Mouse (Mus musculus) liver, embryonic 14.5 days (tissue): Measurements from ENCODE around the gene Tnf. TPM values are rescaled to one million over a fixed set of nuclear protein-coding genes. Genes with fewer than 3 reads are reported as not detected.

ENCODE experiments used
- ATAC-seq: fragments of 200-750 bp; cut with Nextera tagmentation; 2 replicates; pipeline ENCODE4 v1.8.0; 2017; ENCODE audit warnings: moderate number of reproducible peaks, mild to moderate bottlenecking, moderate library complexity; ENCODE audit not compliant: insufficient read depth
- DNase-seq, 3 experiments: peaks; one replicate each; pipeline ENCODE4 v3.0.0-alpha.2; 2012 to 2013; ENCODE audit warnings: low read depth in 3 of 3, low spot score in 3 of 3
- H3K27ac ChIP-seq: fragments of 300-500 bp; sonication (generic); 2 replicates; pipeline ENCODE4 v1.5.1; 2014; ENCODE audit warnings: moderate library complexity, mild to moderate bottlenecking, control low read depth, inconsistent platforms
- H3K27me3 ChIP-seq: fragments of 300-500 bp; sonication (generic); 2 replicates; pipeline ENCODE4 v1.6.1; 2014; ENCODE audit warnings: mild to moderate bottlenecking, low read length, moderate library complexity; ENCODE audit not compliant: control insufficient read depth, insufficient read depth
- H3K36me3 ChIP-seq: fragments of 300-500 bp; sonication (generic); replicated peaks from 2 replicates; pipeline ENCODE4 v1.6.1; 2014; ENCODE audit warnings: low read depth; ENCODE audit not compliant: control insufficient read depth, insufficient read depth
- H3K4me1 ChIP-seq, 2 experiments: fragments of 200-500 bp in 1 of 2; fragments of 300-500 bp in 1 of 2; sonication (generic) in 1 of 2; replicated peaks; 2 replicates each; pipeline ENCODE4 v1.6.1; 2012 to 2014; ENCODE audit warnings: antibody characterized with exemption in 1 of 2, inconsistent platforms in 1 of 2, low read length in 1 of 2; ENCODE audit not compliant: control insufficient read depth in 2 of 2, insufficient read depth in 2 of 2
- H3K4me2 ChIP-seq: fragments of 300-500 bp; sonication (generic); 2 replicates; pipeline ENCODE4 v1.6.1; 2014; ENCODE audit warnings: low read depth, mild to moderate bottlenecking, control low read depth, moderate library complexity
- H3K4me3 ChIP-seq, 2 experiments: fragments of 200-500 bp in 1 of 2; fragments of 300-500 bp in 1 of 2; sonication (generic) in 1 of 2; 2 replicates each; pipeline ENCODE4 v1.5.1; 2012 to 2014; ENCODE audit warnings: low read depth in 2 of 2, low read length in 2 of 2, mild to moderate bottlenecking in 2 of 2, control low read depth in 1 of 2, inconsistent platforms in 1 of 2, moderate library complexity in 1 of 2; ENCODE audit not compliant: insufficient read depth in 1 of 2
- H3K9ac ChIP-seq: fragments of 300-500 bp; sonication (generic); replicated peaks from 2 replicates; pipeline ENCODE4 v1.6.1; 2014; ENCODE audit warnings: mild to moderate bottlenecking, control low read depth, moderate library complexity
- H3K9me3 ChIP-seq: fragments of 300-500 bp; sonication (generic); 2 replicates; pipeline ENCODE4 v1.6.1; 2016; ENCODE audit warnings: low read length, mixed read lengths; ENCODE audit not compliant: control insufficient read depth
- CTCF ChIP-seq: IDR thresholded peaks from 2 replicates; pipeline ENCODE4 v1.5.1; 2016; ENCODE audit warnings: antibody characterized with exemption, low read depth, control low read depth
- EP300 ChIP-seq: IDR thresholded peaks from 2 replicates; pipeline ENCODE4 v1.6.1; 2016; ENCODE audit warnings: antibody characterized with exemption, low read depth
- WGBS: fragments of 180-500 bp; shearing (Covaris S2); extraction: QIAGEN DNeasy Blood & Tissue Kit; methylation state at CpG from one replicate; pipeline ENCODE4 v1.1.7; 2014; ENCODE audit not compliant: insufficient replicate concordance; 5-methylcytosine and 5-hydroxymethylcytosine counted together
- polyA plus RNA-seq, 2 experiments: library from polyadenylated mRNA; depleted of rRNA in 1 of 2; stranded (reverse) in 1 of 2; unstranded in 1 of 2; fragments of >200 nt; fragmentation: Nextera tagmentation in 1 of 2; extraction: Ambion mirVana in 1 of 2; gene quantifications; 2 replicates each; pipeline versions ENCODE4 v1.2.1 to v1.2.3; 2012 to 2014

The Tnf gene
- polyA plus RNA-seq, 2 experiments: 0.43 to 0.73 TPM

DNA sequence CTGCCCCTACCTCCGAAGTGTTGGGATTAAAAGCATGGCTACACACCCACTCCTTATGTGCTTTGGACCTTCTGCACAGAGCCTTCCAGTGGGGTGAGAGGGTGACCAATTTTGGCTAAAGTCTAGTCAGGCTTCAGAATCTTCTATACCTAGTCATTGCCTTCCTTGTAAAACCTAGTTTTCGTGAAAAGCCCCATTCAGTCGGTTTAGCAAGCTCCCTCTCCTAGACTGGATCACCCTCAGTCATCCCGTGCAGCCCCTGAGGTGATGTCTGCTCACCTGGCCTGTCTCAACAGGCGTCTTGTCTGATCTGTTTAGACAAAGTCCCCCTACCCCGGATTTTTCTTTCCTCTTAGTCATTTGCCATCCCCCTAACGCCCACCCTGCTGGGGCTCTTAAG is 3.8 kb downstream of the Tnf start:
- DNase-seq (no peak), ATAC-seq (no peak)
- Histone ChIP-seq H3K27me3 (peaks cover 35% of the 10 kb centered on the region), H3K4me3 (no peak overlapping the region), H3K4me2 (no peak overlapping the region), H3K9ac (no peak overlapping the region), H3K27ac (no peak overlapping the region), H3K36me3 (no peaks in the 10 kb centered on the region), H3K9me3 (no peaks in the 10 kb centered on the region), H3K4me1 (peaks cover 0 to 10% of the 10 kb centered on the region in 2 experiments; a peak in 1 of 4 replicates)
- no peak for TF ChIP-seq EP300
- no peak for TF ChIP-seq CTCF
- 45% methylated on average over 7 of the region's 7 CpGs for WGBS

DNA sequence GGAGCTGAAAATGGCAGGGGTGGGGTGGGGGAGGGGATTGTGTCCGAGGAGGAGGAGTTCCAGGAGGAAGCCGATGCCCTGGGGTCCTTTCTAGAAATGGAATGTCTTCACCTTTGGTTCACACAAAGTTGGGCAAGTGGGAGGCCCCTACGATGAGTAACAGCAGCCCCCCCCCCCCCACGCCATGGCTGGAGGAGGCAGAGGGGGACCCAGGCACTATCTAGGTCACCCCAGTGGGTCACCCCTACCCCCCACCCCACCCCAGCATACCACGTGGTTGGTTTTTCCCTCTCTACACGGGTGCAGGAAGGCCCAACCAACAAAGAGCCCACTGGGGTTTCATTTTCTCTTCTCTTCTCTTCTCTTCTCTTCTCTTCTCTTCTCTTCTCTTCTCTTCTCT is 4.7 kb downstream of the Tnf start:
- Histone ChIP-seq H3K4me1 (peaks cover 0 to 10% of the 10 kb centered on the region in 2 experiments; a peak in 1 of 4 replicates), H3K9me3 (no peaks in the 10 kb centered on the region), H3K4me3 (no peak overlapping the region), H3K9ac (no peak overlapping the region), H3K27ac (no peak overlapping the region), H3K36me3 (no peaks in the 10 kb centered on the region), H3K27me3 (peaks cover 29% of the 10 kb centered on the region), H3K4me2 (no peak overlapping the region)
- ATAC-seq: no peak
- WGBS: 20% methylated on average over 6 of the region's 6 CpGs
- DNase-seq: no peak
- TF ChIP-seq CTCF (no peak), EP300 (no peak)

DNA sequence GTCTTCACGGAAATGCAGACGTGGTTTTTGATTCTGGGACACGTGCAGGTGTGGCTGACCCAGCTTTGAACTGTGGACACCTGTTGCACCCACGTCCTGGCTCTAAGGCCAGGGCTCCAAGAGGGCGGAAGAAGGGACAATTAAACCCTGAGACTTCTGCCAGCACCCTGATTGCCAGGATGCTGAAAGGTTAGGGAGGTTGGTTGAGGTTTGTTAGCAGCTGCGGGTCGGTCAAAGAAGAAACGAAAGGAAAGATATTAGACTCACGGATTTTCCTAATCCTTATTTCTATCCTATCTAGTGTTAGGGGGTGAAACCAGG is 5.5 kb downstream of the Tnf start:
- H3K27me3 ChIP-seq: peaks cover 23% of the 10 kb centered on the region
- no peak overlapping the region; a peak in 2 of 4 replicates for H3K4me3 ChIP-seq
- H3K4me1 ChIP-seq: peaks cover 0 to 12% of the 10 kb centered on the region in 2 experiments; a peak in 2 of 4 replicates
- WGBS: 39% methylated on average over 9 of the region's 9 CpGs
- ATAC-seq: no peak
- DNase-seq: no peak
- H3K4me2 ChIP-seq: peak overlapping the region; percentile 65
- H3K27ac ChIP-seq: no peak overlapping the region
- no peak for TF ChIP-seq EP300
- no peak for TF ChIP-seq CTCF
- H3K9ac ChIP-seq: no peak overlapping the region
- no peaks in the 10 kb centered on the region for H3K9me3 ChIP-seq
- H3K36me3 ChIP-seq: no peaks in the 10 kb centered on the region

DNA sequence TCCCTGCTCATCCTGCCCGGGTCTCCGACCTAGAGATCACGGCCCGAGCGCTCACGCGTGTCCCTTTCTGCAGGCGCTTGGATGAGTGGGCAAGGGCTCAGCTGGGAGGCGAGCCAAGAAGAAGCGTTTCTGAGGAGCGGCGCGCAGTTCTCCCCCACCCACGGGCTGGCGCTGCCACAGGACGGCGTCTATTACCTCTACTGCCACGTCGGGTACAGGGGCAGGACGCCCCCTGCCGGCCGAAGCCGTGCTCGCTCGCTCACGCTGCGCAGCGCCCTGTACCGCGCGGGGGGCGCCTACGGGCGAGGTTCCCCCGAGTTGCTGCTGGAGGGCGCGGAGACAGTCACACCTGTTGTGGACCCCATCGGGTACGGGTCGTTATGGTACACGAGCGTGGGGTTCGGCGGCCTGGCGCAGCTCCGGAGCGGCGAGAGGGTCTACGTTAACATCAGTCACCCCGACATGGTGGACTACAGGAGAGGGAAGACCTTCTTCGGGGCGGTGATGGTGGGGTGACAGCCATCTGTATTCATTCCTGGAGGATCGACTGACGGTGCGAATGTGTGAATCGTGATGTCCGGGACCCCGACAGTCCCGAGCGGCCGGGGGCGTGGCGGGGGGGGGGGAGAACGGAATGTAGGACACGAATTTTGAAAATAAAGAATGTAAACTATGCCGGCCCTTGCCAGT is 6.0 kb downstream of the Tnf start:
- peak overlapping the region; percentile 43 to 44 for H3K4me3 ChIP-seq
- TF ChIP-seq CTCF: peak; percentile 88
- TF ChIP-seq EP300: no peak
- H3K27ac ChIP-seq: no peak overlapping the region
- no peak overlapping the region for H3K9ac ChIP-seq
- ATAC-seq: peak; percentile 71; the same call in 1 of the 2 replicates
- peaks cover 0 to 11% of the 10 kb centered on the region in 2 experiments; a peak in 2 of 4 replicates for H3K4me1 ChIP-seq
- no peaks in the 10 kb centered on the region for H3K9me3 ChIP-seq
- H3K4me2 ChIP-seq: peak overlapping the region; percentile 65
- 1% methylated on average over 66 of the region's 66 CpGs for WGBS
- no peaks in the 10 kb centered on the region for H3K36me3 ChIP-seq
- DNase-seq: no peak
- peaks cover 19% of the 10 kb centered on the region for H3K27me3 ChIP-seq

DNA sequence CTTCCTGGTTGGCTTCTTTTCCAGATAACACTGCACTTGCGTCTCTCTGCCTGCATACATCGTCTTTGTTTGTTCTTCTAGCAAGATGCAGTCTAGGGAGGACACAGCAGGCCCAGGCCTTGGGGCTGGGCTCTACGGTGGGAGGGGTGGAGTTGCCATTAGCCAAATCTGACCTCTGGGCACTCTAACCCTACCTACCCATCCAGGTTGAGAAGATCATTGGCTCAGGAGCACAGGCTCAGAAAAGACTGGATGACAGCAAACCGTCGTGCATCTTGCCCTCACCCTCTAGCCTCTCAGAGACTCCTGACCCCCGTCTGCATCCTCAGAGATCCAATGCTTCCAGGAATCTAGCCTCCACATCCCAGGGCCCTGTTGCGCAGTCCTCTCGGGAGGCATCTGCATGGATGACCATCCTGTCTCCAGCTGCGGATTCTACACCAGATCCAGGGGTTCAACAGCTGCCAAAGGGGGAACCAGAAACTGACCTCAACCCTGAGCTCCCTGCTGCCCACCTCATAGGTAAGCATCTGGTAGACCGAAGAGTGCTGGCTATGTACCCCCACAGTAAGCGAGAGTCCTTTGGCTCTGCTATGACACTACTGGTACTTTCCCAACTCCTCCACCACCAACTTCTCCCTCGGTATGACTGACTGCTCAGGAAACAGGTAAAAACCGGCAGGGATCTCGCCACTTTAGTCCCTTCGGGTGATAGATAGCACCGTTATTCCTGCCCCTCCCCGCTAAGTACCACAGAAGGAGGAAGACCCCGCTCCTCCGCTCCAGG is 6.8 kb downstream of the Tnf start:
- no peak for DNase-seq
- Histone ChIP-seq H3K4me1 (peaks cover 0 to 10% of the 10 kb centered on the region in 2 experiments; a peak in 2 of 4 replicates), H3K9me3 (no peaks in the 10 kb centered on the region), H3K4me2 (peak overlapping the region; percentile 65), H3K27me3 (peaks cover 14% of the 10 kb centered on the region), H3K9ac (no peak overlapping the region), H3K36me3 (no peaks in the 10 kb centered on the region), H3K4me3 (peak overlapping the region; percentile 43 to 44), H3K27ac (no peak overlapping the region)
- 34% methylated on average over 19 of the region's 19 CpGs for WGBS
- TF ChIP-seq CTCF (no peak), EP300 (no peak)
- no peak; the same call in 1 of the 2 replicates for ATAC-seq
